Mouse (Mus musculus) erythroid progenitor cell, adult 5-6 weeks (primary cell): Measurements from ENCODE around the gene Vamp2. TPM values are rescaled to one million over a fixed set of nuclear protein-coding genes. Genes with fewer than 3 reads are reported as not detected.

Source experiments
- ATAC-seq: replicated peaks from 2 replicates; pipeline ENCODE4 v1.8.0; 2016; ENCODE audit warnings: moderate number of reproducible peaks, mild to moderate bottlenecking, moderate TSS enrichment, inconsistent platforms; ENCODE audit not compliant: poor library complexity, low FRiP score, severe bottlenecking
- total RNA-seq, 2 experiments: library from RNA; stranded (forward) in 1 of 2; stranded (reverse) in 1 of 2; fragments of 150-400 nt in 1 of 2; fragments of 186-747, 209-891 nt in 1 of 2; gene quantifications; 2 replicates each; pipeline versions ENCODE4 v1.2.3 to v1.2.4; 2015 to 2017; ENCODE audit warnings: low replicate concordance in 2 of 2

Gene Vamp2
- total RNA-seq, 2 experiments from 2014 or later = 31.1 to 114 TPM

DNA sequence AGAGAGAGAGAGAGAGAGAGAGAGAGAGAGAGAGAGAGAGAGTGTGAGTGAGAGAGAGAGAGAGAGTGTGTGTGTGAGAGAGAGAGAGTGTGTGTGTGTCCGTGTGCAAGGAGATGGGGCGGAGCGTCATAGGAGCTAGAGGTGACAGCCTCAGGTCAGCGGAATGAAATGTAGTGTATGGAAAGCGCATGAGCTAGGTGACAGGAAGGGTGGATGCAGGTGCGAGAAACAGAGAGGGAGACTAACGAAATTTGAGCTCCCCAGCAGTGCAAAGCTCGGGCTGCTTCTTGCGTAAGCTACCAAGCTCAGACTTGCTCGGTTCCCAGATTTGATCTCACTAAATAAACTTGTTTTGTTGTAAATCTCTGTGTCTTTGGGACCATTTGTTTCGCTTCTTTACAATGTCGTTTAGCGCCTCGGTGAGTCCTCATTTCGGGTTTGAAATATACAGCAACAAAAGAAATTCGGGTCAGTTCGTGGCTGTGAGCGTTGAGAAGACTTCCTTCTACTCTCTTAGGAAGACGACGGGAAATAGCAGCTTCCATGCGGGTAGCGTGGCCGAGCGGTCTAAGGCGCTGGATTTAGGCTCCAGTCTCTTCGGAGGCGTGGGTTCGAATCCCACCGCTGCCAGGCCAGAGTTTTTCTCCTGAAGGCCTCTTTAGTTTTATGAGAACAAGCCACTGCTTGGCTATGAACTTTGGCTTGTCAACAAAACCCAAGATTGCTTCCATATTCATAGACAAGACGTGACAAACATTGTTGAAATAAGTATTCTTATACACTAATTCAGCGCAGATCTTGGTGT lies 35.6 kb downstream of the Vamp2 start:
- peak; percentile 56 for ATAC-seq

DNA sequence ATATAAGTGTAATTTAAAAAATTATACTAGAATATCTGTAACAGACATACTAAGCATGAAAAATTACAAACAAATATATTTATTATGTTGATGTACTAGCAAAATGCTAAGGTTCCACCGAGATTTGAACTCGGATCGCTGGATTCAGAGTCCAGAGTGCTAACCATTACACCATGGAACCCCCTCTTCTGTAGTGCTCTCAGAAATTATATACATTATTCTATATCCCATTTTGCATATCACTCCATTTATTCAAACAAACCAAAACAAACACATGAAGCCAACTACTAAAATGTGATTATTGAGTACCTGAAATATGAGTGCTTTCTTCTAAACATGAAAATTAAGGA lies 36.2 kb downstream of the Vamp2 start:
- ATAC-seq = peak; percentile 5; the same call in 1 of the 2 replicates

DNA sequence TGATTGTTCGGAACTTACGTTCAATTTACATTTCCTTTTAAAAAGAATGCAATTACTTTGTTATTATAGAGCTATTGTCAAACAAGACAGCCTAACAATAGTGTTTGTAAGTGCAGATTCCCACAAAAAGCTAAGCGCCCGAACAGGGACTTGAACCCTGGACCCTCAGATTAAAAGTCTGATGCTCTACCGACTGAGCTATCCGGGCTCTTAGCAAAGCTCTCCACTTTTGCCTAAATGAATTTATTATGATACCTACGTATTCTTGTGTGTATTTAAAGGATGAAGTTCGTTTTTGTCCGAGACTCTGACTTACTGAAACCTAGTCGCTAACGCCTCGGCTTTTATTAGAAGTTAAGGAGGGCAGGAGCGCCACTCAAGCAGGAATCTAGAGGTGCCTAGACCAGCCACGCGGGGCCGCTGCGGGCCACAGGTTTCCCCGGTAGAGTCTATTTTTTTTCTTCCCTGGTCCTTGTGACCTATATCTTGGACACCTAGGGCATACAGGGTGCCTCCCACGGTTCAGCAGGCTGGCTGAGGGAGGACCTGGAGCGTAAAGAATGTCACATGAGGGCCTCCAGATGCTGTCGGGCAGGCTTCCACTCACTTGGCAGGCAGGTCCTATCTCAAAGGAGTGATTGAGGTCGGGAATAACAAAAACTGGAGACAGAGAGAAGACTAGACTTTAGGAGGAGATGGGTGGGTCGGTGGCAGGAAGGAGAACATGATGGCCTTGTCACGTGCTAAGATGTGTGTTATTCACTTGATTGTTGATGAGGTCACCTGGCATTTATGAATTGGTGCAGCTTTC lies 37.0 kb downstream of the Vamp2 start:
- peak; percentile 51 for ATAC-seq

DNA sequence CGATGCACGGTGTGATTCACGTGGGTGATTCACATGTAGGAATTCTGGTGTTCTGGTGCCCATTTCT lies 37.4 kb downstream of the Vamp2 start, which contains the start of gene Aloxe3:
Gene Aloxe3 (plus strand): TSS at position 45 of the 67 bp plus-strand sequence.
- no peak for ATAC-seq

DNA sequence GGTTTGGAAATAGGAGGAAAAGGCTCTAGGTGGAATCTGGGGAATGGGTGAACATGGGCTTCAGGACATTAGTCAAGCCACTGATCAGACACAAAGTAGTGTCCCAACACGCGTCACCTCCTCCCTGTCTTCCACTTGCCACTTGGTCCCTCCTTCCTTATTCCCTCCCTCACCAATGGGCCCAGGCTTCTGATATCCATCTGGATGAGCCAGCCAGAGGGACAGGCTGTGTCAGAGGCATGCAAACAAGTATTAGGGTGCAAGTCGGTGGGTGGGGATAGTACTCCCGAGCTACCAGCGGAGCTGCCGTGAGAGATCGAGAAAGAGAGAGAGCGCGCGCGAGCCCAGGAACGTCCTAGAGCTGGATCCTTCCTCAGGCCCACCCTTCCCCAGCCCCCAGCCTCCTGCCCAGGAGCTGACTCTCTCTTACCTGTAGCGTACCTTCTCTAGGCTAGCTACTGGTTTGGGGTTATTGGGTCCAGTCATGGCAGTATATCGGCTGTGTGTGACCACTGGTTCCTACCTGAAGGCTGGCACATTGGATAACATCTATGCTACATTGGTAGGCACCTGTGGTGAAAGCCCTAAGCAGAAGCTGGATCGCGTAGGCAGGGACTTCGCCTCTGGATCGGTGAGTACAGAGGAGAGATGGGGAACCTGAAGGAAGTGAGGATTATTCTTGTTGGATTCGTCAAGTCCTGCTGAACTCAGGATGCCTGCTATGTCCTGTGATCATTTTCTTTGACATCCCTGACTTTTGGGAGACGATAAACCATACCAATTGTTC lies 37.8 kb downstream of the Vamp2 start:
- no peak for ATAC-seq

DNA sequence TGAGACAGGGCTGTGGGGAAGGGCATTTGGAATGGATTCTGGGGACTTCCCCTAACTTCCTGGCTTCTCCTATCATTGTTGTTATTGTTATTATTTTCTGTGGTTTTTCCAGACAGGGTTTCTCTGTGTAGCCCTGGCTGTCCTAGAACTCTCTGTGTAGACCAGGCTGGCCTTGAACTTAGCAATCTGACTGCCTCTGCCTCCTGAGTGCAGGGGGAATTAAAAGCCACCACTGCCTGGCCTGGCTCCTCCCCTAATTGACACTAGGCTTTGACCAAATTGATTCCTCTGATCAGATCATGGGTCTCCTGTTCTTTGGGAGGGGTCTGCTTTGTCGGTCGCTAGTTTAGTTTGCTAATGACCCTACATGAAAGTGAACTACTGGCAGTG lies 38.4 kb downstream of the Vamp2 start:
- no peak for ATAC-seq

DNA sequence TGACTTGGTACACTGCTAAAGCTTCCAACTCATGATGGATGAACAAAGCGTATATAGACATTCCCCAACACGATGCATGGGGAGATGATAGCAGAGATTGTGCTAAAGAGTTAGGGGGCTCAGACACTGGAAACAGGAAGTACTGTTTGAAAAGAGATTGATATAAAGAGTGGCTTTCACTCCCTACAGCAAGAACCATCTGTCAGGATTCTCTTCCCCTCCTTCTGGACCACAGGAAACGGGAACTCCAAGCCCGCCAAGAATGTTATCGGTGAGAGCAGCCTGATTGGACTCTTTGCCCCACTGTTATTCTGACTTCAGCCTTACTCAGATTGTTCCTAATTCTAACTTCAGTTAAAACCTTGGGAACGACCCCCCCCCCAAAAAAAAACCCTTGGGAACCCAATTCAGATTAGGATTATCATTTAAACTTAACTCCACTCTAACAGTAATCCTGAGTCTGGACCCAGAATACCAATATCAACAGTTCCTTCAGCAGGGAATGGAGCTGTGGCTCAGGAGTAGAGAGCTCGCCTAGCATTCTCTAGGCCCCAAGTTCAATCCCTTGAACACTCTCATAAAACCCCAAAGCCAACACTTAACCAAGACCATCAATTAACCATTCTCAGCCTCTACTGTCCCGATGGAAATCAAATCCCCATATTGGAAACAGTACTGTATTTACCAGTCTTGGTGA lies 40.3 kb downstream of the Vamp2 start:
- no peak for ATAC-seq

DNA sequence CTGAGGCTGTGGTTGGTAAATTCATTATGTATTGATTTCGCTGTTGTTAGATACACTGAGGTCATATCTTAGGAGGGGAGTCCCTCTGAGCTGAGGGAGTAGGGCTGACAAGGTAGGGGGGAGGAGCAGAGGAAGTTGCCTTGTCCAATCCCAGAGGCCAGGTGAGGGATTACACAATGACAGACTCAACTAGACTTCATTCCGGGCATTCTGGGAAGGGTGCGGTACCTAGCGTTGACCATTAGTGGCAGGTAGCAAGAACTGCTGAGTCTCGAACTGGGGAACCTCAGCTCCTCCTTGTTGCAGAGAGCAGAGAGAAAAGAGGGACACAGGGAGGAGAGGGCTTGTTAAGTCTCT lies 45.3 kb downstream of the Vamp2 start:
- no peak for ATAC-seq

DNA sequence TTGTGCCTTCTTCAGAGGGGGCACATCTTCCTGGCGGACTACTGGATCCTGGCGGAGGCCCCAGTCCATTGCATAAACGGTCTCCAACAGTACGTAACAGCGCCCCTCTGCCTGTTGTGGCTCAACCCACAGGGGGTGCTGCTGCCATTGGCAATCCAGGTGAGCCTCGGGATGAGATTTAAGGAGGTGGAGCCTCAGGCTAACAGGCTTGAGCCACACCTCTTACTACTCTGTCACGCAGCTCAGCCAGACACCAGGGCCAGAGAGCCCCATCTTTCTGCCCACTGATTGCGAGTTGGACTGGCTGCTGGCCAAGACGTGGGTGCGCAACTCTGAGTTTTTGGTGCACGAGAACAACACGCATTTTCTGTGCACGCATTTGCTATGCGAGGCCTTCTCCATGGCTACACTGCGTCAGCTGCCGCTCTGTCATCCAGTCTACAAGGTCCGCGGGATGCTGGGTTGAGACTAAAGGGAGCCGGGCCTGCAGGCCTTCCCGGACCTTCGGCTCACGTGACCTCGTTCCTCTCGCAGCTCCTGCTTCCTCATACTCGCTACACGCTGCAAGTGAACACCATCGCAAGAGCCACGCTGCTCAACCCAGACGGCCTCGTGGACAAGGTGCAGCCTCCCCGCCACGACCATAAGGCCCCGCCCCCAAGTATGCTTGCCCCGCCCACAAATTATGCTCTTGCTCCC lies 45.8 kb downstream of the Vamp2 start:
- ATAC-seq = peak; percentile 35; the same call in 1 of the 2 replicates

DNA sequence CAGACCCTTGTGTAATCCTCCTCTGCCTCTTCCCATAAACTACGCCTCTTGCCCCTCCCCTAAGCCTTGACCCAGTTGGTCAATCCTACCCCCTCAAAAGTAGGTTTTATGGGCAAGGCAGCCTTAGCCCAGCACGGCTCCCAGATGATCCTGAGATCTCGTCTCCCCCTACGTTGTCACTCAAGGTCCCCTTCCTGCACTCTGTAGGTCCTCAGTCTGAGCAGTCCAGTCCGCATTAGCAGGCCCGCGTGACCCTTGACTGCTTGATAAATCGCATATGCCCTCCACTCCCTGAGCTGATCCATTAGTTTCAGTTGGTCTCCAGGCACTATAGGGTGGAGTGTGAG lies 46.3 kb downstream of the Vamp2 start:
- no peak for ATAC-seq

DNA sequence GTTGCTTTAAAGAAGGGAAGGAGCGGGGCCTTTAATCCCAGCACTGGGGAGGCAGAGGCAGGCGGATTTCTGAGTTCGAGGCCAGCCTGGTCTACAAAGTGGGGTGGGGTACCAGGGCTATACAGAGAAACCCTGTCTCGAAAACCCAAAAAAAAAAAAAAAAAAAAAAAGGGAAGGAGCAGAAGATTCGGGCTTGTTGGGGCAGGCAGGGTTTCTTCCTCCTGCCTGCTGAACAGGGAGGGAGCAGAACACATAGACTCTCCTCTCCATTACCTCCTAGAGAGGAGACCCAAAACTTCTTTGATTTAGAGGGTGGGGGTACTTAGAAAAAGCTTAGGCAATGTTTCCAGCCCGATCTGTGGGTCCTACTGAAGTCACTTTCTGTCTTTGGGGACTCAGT lies 47.1 kb downstream of the Vamp2 start:
- ATAC-seq = no peak

Other genes starting within 250 kb of the Vamp2 start
- 21.6 and 40.7 TPM in 2 replicates for gene Ndel1, start 216.6 kb upstream of the Vamp2 start, total RNA-seq (2015; ENCODE audit: low replicate concordance)
- 60.1 and 74.4 TPM in 2 replicates for gene Ndel1, start 216.6 kb upstream of the Vamp2 start, total RNA-seq (2017; ENCODE audit: low replicate concordance)
- not detected in 2 replicates for gene Rnf222, start 199.9 kb upstream of the Vamp2 start, total RNA-seq (2015; ENCODE audit: low replicate concordance)
- not detected in 2 replicates for gene Rnf222, start 199.9 kb upstream of the Vamp2 start, total RNA-seq (2017; ENCODE audit: low replicate concordance)
- 896 and 989 TPM in 2 replicates for gene Rpl26, start 186.9 kb upstream of the Vamp2 start, total RNA-seq (2015; ENCODE audit: low replicate concordance)
- 751 and 992 TPM in 2 replicates for gene Rpl26, start 186.9 kb upstream of the Vamp2 start, total RNA-seq (2017; ENCODE audit: low replicate concordance)
- not detected in 2 replicates for gene Odf4, start 161.4 kb upstream of the Vamp2 start, total RNA-seq (2015; ENCODE audit: low replicate concordance)
- not detected in 2 replicates for gene Odf4, start 161.4 kb upstream of the Vamp2 start, total RNA-seq (2017; ENCODE audit: low replicate concordance)
- gene Arhgef15, start 131.0 kb upstream of the Vamp2 start, total RNA-seq (2015; ENCODE audit: low replicate concordance) = not detected in 2 replicates
- gene Arhgef15, start 131.0 kb upstream of the Vamp2 start, total RNA-seq (2017; ENCODE audit: low replicate concordance) = not detected in 2 replicates
- gene Slc25a35, start 120.4 kb upstream of the Vamp2 start, total RNA-seq (2015; ENCODE audit: low replicate concordance) = 3.8 TPM in 1 of 2 replicates, not detected in the other
- gene Slc25a35, start 120.4 kb upstream of the Vamp2 start, total RNA-seq (2017; ENCODE audit: low replicate concordance) = 0.26 TPM in 1 of 2 replicates, not detected in the other
- 6.8 and 13.4 TPM in 2 replicates for gene Rangrf, start 113.3 kb upstream of the Vamp2 start, total RNA-seq (2015; ENCODE audit: low replicate concordance)
- gene Rangrf, start 113.3 kb upstream of the Vamp2 start, total RNA-seq (2017; ENCODE audit: low replicate concordance) = 2.7 TPM in 2 replicates
- 11.7 and 15.1 TPM in 2 replicates for gene Pfas, start 80.0 kb upstream of the Vamp2 start, total RNA-seq (2015; ENCODE audit: low replicate concordance)
- 16.1 and 23.4 TPM in 2 replicates for gene Pfas, start 80.0 kb upstream of the Vamp2 start, total RNA-seq (2017; ENCODE audit: low replicate concordance)
- 36.0 and 54.5 TPM in 2 replicates for gene Ctc1, start 72.6 kb upstream of the Vamp2 start, total RNA-seq (2015; ENCODE audit: low replicate concordance)
- gene Ctc1, start 72.6 kb upstream of the Vamp2 start, total RNA-seq (2017; ENCODE audit: low replicate concordance) = 16.7 and 27.1 TPM in 2 replicates
- gene Aurkb, start 42.8 kb upstream of the Vamp2 start, total RNA-seq (2015; ENCODE audit: low replicate concordance) = 328 and 403 TPM in 2 replicates
- gene Aurkb, start 42.8 kb upstream of the Vamp2 start, total RNA-seq (2017; ENCODE audit: low replicate concordance) = 422 and 478 TPM in 2 replicates
- gene Borcs6, start 28.8 kb upstream of the Vamp2 start, total RNA-seq (2015; ENCODE audit: low replicate concordance) = 2.9 and 4.7 TPM in 2 replicates
- gene Borcs6, start 28.8 kb upstream of the Vamp2 start, total RNA-seq (2017; ENCODE audit: low replicate concordance) = 2.2 and 3.1 TPM in 2 replicates
- 21.6 and 27.7 TPM in 2 replicates for gene Tmem107, start 17.7 kb upstream of the Vamp2 start, total RNA-seq (2015; ENCODE audit: low replicate concordance)
- 12.5 and 12.6 TPM in 2 replicates for gene Tmem107, start 17.7 kb upstream of the Vamp2 start, total RNA-seq (2017; ENCODE audit: low replicate concordance)
- gene Per1, start 6.7 kb downstream of the Vamp2 start, total RNA-seq (2015; ENCODE audit: low replicate concordance) = 3.4 and 3.6 TPM in 2 replicates
- 3.3 and 7.6 TPM in 2 replicates for gene Per1, start 6.7 kb downstream of the Vamp2 start, total RNA-seq (2017; ENCODE audit: low replicate concordance)
- not detected in 2 replicates for gene Hes7, start 31.9 kb downstream of the Vamp2 start, total RNA-seq (2015; ENCODE audit: low replicate concordance)
- not detected in 2 replicates for gene Hes7, start 31.9 kb downstream of the Vamp2 start, total RNA-seq (2017; ENCODE audit: low replicate concordance)
- not detected in 2 replicates for gene 9130213A22Rik, start 34.1 kb downstream of the Vamp2 start, total RNA-seq (2015; ENCODE audit: low replicate concordance)
- not detected in 2 replicates for gene 9130213A22Rik, start 34.1 kb downstream of the Vamp2 start, total RNA-seq (2017; ENCODE audit: low replicate concordance)
- gene Aloxe3, start 37.4 kb downstream of the Vamp2 start, total RNA-seq (2015; ENCODE audit: low replicate concordance) = not detected in 2 replicates
- gene Aloxe3, start 37.4 kb downstream of the Vamp2 start, total RNA-seq (2017; ENCODE audit: low replicate concordance) = 3.1 TPM in 1 of 2 replicates, not detected in the other
- not detected in 2 replicates for gene Alox12b, start 68.5 kb downstream of the Vamp2 start, total RNA-seq (2015; ENCODE audit: low replicate concordance)
- not detected in 2 replicates for gene Alox12b, start 68.5 kb downstream of the Vamp2 start, total RNA-seq (2017; ENCODE audit: low replicate concordance)
- not detected in 2 replicates for gene Alox8, start 109.4 kb downstream of the Vamp2 start, total RNA-seq (2015; ENCODE audit: low replicate concordance)
- gene Alox8, start 109.4 kb downstream of the Vamp2 start, total RNA-seq (2017; ENCODE audit: low replicate concordance) = not detected in 2 replicates
- 0.36 TPM in 1 of 2 replicates, not detected in the other for gene Gucy2e, start 148.5 kb downstream of the Vamp2 start, total RNA-seq (2015; ENCODE audit: low replicate concordance)
- gene Gucy2e, start 148.5 kb downstream of the Vamp2 start, total RNA-seq (2017; ENCODE audit: low replicate concordance) = not detected in 2 replicates
- gene Cntrob, start 235.3 kb downstream of the Vamp2 start, total RNA-seq (2015; ENCODE audit: low replicate concordance) = 107 and 135 TPM in 2 replicates
- gene Cntrob, start 235.3 kb downstream of the Vamp2 start, total RNA-seq (2017; ENCODE audit: low replicate concordance) = 77.5 and 113 TPM in 2 replicates
- 101 and 143 TPM in 2 replicates for gene Trappc1, start 235.5 kb downstream of the Vamp2 start, total RNA-seq (2015; ENCODE audit: low replicate concordance)
- gene Trappc1, start 235.5 kb downstream of the Vamp2 start, total RNA-seq (2017; ENCODE audit: low replicate concordance) = 48.5 and 72.5 TPM in 2 replicates
- gene Kcnab3, start 237.8 kb downstream of the Vamp2 start, total RNA-seq (2015; ENCODE audit: low replicate concordance) = not detected in 2 replicates
- not detected in 2 replicates for gene Kcnab3, start 237.8 kb downstream of the Vamp2 start, total RNA-seq (2017; ENCODE audit: low replicate concordance)